Mouse (Mus musculus) neural tube, embryonic 13.5 days (tissue): ENCODE data around the gene RPS10-NUDT3. TPM values are rescaled to one million over a fixed set of nuclear protein-coding genes. Genes with fewer than 3 reads are reported as not detected.

ENCODE experiments used
- ATAC-seq: fragments of 200-750 bp; cut with Nextera tagmentation; 2 replicates; pipeline ENCODE4 v1.8.0; 2017; ENCODE audit warnings: low read depth, mild to moderate bottlenecking, moderate TSS enrichment, moderate library complexity
- H3K27ac ChIP-seq: fragments of 300-500 bp; sonication (generic); replicated peaks from 2 replicates; pipeline ENCODE4 v1.5.1; 2015; ENCODE audit warnings: moderate library complexity, mild to moderate bottlenecking, inconsistent platforms
- H3K27me3 ChIP-seq: fragments of 300-500 bp; sonication (generic); 2 replicates; pipeline ENCODE4 v1.6.1; 2015; ENCODE audit warnings: mild to moderate bottlenecking, inconsistent platforms
- H3K36me3 ChIP-seq: fragments of 300-500 bp; sonication (generic); 2 replicates; pipeline ENCODE4 v1.6.1; 2015; ENCODE audit warnings: mild to moderate bottlenecking, inconsistent platforms
- H3K4me1 ChIP-seq: fragments of 300-500 bp; sonication (generic); replicated peaks from 2 replicates; pipeline ENCODE4 v1.6.1; 2015; ENCODE audit warnings: inconsistent platforms
- H3K4me2 ChIP-seq: fragments of 300-500 bp; sonication (generic); 2 replicates; pipeline ENCODE4 v1.6.1; 2015; ENCODE audit warnings: inconsistent platforms, mild to moderate bottlenecking, moderate library complexity
- H3K4me3 ChIP-seq: fragments of 300-500 bp; sonication (generic); 2 replicates; pipeline ENCODE4 v1.5.1; 2015; ENCODE audit warnings: mild to moderate bottlenecking, inconsistent platforms
- H3K9ac ChIP-seq: fragments of 300-500 bp; sonication (generic); 2 replicates; pipeline ENCODE4 v1.6.1; 2015; ENCODE audit warnings: moderate library complexity, mild to moderate bottlenecking, inconsistent platforms
- H3K9me3 ChIP-seq: fragments of 300-500 bp; sonication (generic); 2 replicates; pipeline ENCODE4 v1.6.1; 2016; ENCODE audit warnings: inconsistent platforms
- WGBS: fragments of 180-500 bp; shearing (Covaris S2); methylation state at CpG from one replicate; pipeline ENCODE4 v1.1.7; 2015; 5-methylcytosine and 5-hydroxymethylcytosine counted together
- polyA plus RNA-seq: library from polyadenylated mRNA; unstranded; fragments of >200 nt; fragmentation: Nextera tagmentation; extraction: Ambion mirVana; gene quantifications from 2 replicates; pipeline ENCODE4 v1.2.1, GENCODE M21; 2015

Gene RPS10-NUDT3
- polyA plus RNA-seq, 1 experiment from 2014 or later: not detected

DNA sequence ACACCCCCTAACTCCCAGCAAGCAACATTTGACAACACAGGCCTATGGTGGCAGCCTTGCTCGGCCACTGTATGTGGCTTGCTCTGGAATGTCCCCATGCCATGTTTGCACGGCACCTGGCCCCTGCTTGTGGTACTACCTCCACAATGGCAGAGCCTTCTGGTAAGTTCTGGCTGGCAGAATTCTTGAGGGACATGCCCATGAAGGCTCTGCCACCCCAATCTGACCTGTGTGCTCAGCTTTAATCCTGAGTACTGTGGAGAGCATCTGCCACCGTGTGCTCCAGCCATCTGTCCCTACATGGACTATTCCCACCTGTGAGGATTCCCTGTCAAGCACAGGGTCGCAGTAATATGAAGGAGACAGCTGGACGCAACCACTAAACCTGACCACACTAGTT, 34.2 kb downstream of the RPS10-NUDT3 start:
- WGBS: 65% methylated on average over 5 of the region's 5 CpGs

GRCm38 (mm10) chr17:27600286-27600685, 34.7 kb downstream of the RPS10-NUDT3 start:
- peaks cover 61% of the 10 kb centered on the region for H3K4me1 ChIP-seq
- no peak overlapping the region for H3K9ac ChIP-seq
- H3K27me3 ChIP-seq: no peaks in the 10 kb centered on the region
- H3K9me3 ChIP-seq: no peaks in the 10 kb centered on the region
- H3K36me3 ChIP-seq: peaks cover 15% of the 10 kb centered on the region
- H3K4me2 ChIP-seq: no peak overlapping the region
- whole genome bisulfite sequencing: 94% methylated on average over 3 of the region's 3 CpGs
- H3K4me3 ChIP-seq: no peak overlapping the region
- no peak for ATAC-seq
- H3K27ac ChIP-seq: no peak overlapping the region

More for the DNA sequence above, 34.2 kb downstream of the RPS10-NUDT3 start:
- peaks cover 65% of the 10 kb centered on the region for H3K4me1 ChIP-seq
- H3K9ac ChIP-seq: no peak overlapping the region
- no peak overlapping the region for H3K27ac ChIP-seq
- no peaks in the 10 kb centered on the region for H3K27me3 ChIP-seq
- ATAC-seq: no peak; the same call in 1 of the 2 replicates
- no peaks in the 10 kb centered on the region for H3K9me3 ChIP-seq
- H3K36me3 ChIP-seq: peaks cover 9% of the 10 kb centered on the region
- H3K4me2 ChIP-seq: no peak overlapping the region
- no peak overlapping the region for H3K4me3 ChIP-seq

DNA sequence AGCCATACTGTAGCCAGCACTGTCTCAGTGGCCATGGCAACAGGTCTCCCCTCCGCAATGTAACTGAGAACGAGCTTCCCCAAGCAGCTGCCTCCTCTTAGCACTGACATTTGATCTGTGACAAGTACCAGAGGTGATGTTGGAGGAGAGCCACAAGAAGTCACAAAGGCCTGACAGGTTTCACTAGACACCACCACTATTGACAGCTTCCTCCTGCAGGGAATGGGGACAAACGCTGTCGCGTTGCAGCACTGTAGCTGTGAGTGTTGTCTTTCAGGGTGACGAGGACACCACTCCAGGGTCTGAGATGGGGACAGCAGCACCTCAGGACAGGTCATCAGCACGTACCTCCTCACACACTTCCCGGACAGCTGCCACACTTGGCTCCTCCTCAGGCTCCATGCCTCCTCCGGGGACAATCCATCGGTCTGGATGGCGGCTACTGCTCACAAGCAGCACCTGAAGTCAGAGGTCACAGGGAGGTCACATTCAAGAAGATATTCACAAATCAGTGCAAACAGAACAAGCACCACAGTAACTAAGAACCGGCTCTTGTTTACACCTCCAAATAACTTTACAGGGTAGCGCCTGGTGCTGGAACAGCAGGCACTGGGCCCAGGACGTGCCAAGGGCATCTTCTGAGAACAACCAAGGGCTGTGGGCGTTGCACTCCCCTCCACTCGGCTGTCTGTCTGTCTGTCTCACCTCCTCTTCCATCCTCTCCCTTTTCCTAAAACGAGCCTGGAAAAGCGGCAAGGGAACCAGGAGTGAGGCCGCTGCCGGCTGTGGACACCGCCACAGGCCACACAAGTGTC, 38.4 kb downstream of the RPS10-NUDT3 start:
- H3K9me3 ChIP-seq: no peaks in the 10 kb centered on the region
- peaks cover 24% of the 10 kb centered on the region for H3K4me1 ChIP-seq
- peaks cover 48% of the 10 kb centered on the region for H3K36me3 ChIP-seq
- H3K27ac ChIP-seq: no peak overlapping the region
- no peak overlapping the region for H3K4me3 ChIP-seq
- 84% methylated on average over 21 of the region's 21 CpGs for WGBS
- H3K9ac ChIP-seq: no peak overlapping the region
- H3K4me2 ChIP-seq: no peak overlapping the region
- no peak for ATAC-seq
- no peaks in the 10 kb centered on the region for H3K27me3 ChIP-seq

DNA sequence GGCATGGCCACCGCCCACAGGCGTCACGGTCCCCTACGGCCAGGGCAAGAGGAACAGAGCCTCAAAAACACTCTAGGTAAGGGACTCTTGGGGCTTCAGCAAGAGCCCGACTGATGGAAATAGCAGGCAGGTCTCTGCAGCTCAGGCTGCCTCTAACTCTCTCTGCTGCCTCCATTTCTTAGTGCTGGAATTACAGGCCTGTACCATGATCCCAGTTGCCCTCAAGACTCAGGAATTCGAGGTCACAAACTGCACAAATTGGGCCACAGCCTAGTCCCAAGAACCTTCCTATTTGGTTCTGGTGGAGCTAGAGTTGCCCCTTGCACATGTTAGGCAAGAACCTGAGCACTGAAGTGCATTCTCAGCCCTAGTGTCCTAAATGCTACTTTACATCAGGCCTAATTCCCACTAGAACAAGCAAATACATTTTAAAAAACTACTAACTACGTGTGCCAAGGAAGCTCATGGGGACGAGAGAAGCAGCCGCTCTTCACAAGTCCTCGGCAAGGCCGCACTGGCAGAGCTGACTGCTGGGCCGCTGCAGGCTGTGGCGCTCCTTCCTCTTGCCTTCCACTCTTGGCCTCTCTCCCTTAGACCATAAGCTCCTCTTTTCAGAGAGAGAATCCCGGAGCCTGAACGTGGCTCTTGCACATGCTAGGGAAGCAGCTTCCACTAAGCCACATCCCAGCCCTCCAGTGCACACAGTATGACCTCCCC, 39.2 kb downstream of the RPS10-NUDT3 start:
- Histone ChIP-seq H3K9ac (no peak overlapping the region), H3K27ac (no peak overlapping the region), H3K4me3 (no peak overlapping the region), H3K27me3 (no peaks in the 10 kb centered on the region), H3K4me1 (peaks cover 16% of the 10 kb centered on the region), H3K4me2 (no peak overlapping the region), H3K9me3 (no peaks in the 10 kb centered on the region), H3K36me3 (peaks cover 54% of the 10 kb centered on the region)
- 90% methylated on average over 15 of the region's 15 CpGs for WGBS
- no peak for ATAC-seq

- Histone ChIP-seq H3K27me3 (no peaks in the 10 kb centered on the region), H3K36me3 (peaks cover 76% of the 10 kb centered on the region), H3K9me3 (no peaks in the 10 kb centered on the region), H3K27ac (no peak overlapping the region), H3K4me3 (no peak overlapping the region), H3K4me2 (no peak overlapping the region), H3K9ac (no peak overlapping the region), H3K4me1 (peaks cover 12% of the 10 kb centered on the region)
- 97% methylated on average over 7 of the region's 7 CpGs for WGBS
- ATAC-seq: no peak
Measured at GRCm38 (mm10) chr17:27592565-27592910, 42.5 kb downstream of the RPS10-NUDT3 start.

- Histone ChIP-seq H3K9me3 (no peaks in the 10 kb centered on the region), H3K4me1 (peaks cover 17% of the 10 kb centered on the region), H3K4me2 (no peak overlapping the region), H3K36me3 (peaks cover 81% of the 10 kb centered on the region), H3K9ac (no peak overlapping the region), H3K4me3 (no peak overlapping the region), H3K27ac (no peak overlapping the region), H3K27me3 (no peaks in the 10 kb centered on the region)
- ATAC-seq: no peak
- WGBS: 90% methylated on average over 12 of the region's 12 CpGs
Measured at GRCm38 (mm10) chr17:27591826-27592564, 43.0 kb downstream of the RPS10-NUDT3 start.

DNA sequence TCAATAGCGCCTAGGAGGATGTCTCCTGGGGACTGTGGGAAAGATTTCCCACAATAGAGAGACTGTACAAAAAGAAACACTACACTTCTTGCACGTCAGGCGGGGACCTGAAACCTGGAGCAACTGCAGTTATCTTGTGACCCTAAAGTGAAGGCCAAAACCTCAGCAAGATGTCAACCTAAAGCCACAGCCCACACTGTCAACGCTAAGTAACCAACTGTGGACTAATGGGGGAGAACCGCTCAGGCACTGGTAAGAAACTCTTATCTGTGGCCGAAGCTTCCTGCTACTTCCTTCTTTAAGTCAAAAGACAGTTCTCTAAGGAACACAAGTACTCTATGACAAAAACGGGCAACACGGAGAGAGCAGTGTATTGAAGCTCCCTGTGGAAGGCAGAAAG, 46.8 kb downstream of the RPS10-NUDT3 start:
- peaks cover 17% of the 10 kb centered on the region for H3K4me1 ChIP-seq
- no peaks in the 10 kb centered on the region for H3K9me3 ChIP-seq
- no peaks in the 10 kb centered on the region for H3K27me3 ChIP-seq
- ATAC-seq: no peak
- H3K4me3 ChIP-seq: no peak overlapping the region
- H3K4me2 ChIP-seq: no peak overlapping the region
- WGBS: 80% methylated on average over 8 of the region's 8 CpGs
- H3K36me3 ChIP-seq: peaks cover 75% of the 10 kb centered on the region
- H3K9ac ChIP-seq: no peak overlapping the region
- H3K27ac ChIP-seq: no peak overlapping the region; the same call in 1 of the 2 replicates

DNA sequence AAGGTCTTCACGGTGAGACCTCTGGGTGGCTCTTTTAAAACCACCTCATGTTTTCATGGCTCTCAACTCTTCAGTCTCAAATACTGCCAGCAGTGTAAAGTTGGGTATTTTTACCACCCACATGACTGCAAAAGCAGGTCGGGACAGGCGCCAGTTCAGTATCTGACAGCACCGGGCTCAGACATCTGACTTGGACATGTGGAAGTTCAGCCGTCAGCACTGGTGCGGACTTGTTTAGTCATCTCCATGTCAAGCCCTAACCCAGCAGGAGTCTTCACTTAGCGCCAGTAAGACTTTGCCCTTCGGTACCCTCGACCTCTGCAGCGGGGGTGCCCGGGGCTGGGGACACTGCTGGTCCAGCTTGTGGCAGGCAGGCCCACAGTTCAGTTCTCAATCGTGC, 47.8 kb downstream of the RPS10-NUDT3 start:
- peaks cover 17% of the 10 kb centered on the region for H3K4me1 ChIP-seq
- peaks cover 75% of the 10 kb centered on the region for H3K36me3 ChIP-seq
- no peak overlapping the region for H3K4me2 ChIP-seq
- no peak for ATAC-seq
- H3K9me3 ChIP-seq: no peaks in the 10 kb centered on the region
- no peak overlapping the region for H3K27ac ChIP-seq
- no peak overlapping the region for H3K4me3 ChIP-seq
- no peaks in the 10 kb centered on the region for H3K27me3 ChIP-seq
- 71% methylated on average over 12 of the region's 12 CpGs for WGBS
- 0 out of 2 replicates have a peak overlapping the region, but pooled peaks have one; percentile 8 for H3K9ac ChIP-seq

DNA sequence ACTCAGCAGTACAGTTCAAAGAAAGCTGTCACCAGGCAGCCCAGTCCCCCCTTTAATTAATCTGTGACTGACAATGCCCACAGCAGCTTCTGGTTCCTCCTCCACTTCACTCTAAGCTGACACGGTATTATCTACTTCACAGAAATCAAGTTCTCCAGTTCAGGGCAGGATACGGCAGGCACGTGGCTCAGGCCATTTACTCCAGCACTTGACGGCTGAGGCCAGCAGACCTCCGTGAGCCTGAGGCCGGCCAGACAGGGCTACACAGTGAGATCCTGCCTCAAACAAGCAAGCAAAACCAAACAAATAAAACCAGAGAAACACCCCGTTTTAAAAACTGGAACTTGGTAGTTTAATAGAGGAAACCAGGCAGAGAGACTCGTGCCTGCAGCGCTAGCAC, 48.4 kb downstream of the RPS10-NUDT3 start:
- H3K9me3 ChIP-seq: no peaks in the 10 kb centered on the region
- H3K4me1 ChIP-seq: peaks cover 17% of the 10 kb centered on the region
- no peak overlapping the region for H3K4me2 ChIP-seq
- no peaks in the 10 kb centered on the region for H3K27me3 ChIP-seq
- ATAC-seq: no peak
- H3K9ac ChIP-seq: no peak overlapping the region
- WGBS: 73% methylated on average over 9 of the region's 9 CpGs
- H3K27ac ChIP-seq: no peak overlapping the region
- H3K4me3 ChIP-seq: no peak overlapping the region
- H3K36me3 ChIP-seq: peaks cover 77% of the 10 kb centered on the region

DNA sequence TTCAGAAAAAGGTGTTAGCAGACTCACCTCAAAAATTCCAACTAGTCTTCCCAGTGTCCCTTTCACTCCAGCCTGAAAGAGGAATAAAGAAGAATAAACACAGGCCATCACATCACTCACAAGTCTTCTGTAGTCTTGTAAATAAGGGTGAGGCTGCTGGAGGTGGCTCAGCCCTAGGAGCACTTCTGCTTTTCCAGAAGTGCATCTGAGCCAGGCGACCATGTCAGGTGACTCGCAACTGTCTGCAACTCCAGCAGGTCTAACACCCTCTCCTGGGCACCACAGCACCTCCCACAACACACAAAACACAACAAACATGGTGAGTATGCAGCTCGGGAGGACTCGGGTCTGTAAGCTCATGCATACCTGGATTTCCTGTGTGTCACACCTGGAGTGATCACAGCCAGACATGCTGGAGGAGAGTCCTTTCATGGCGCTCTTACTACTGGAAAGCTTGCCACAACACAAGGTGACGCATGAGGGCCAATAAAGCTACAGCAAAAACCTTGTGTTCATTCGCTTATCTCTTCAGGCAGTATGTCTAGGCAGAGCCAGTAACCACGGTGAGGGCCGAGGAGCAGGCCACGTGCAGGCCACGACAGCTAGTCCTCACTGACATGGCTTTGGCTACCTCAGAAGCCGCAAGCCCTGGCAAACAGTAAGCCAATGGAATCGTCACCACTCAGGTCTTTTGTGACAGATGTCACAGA, 51.7 kb downstream of the RPS10-NUDT3 start:
- ATAC-seq: no peak
- WGBS: 91% methylated on average over 13 of the region's 13 CpGs
- H3K27me3 ChIP-seq: no peaks in the 10 kb centered on the region
- H3K4me2 ChIP-seq: no peak overlapping the region
- H3K9me3 ChIP-seq: no peaks in the 10 kb centered on the region
- no peak overlapping the region for H3K9ac ChIP-seq
- no peak overlapping the region for H3K4me3 ChIP-seq
- peaks cover 13% of the 10 kb centered on the region for H3K4me1 ChIP-seq
- H3K27ac ChIP-seq: no peak overlapping the region
- peaks cover 88% of the 10 kb centered on the region for H3K36me3 ChIP-seq

GRCm38 (mm10) chr17:27580392-27581068, 54.5 kb downstream of the RPS10-NUDT3 start:
- WGBS: 91% methylated on average over 20 of the region's 20 CpGs
- no peak overlapping the region for H3K9ac ChIP-seq
- no peak overlapping the region for H3K4me2 ChIP-seq
- no peak overlapping the region for H3K4me3 ChIP-seq
- H3K9me3 ChIP-seq: no peaks in the 10 kb centered on the region
- H3K27me3 ChIP-seq: no peaks in the 10 kb centered on the region
- H3K27ac ChIP-seq: no peak overlapping the region
- H3K4me1 ChIP-seq: no peaks in the 10 kb centered on the region
- peaks cover 93% of the 10 kb centered on the region for H3K36me3 ChIP-seq
- ATAC-seq: no peak
